Mouse (Mus musculus) ES-Bruce4 (cell line): Measurements from ENCODE around the gene Gas7. TPM values are rescaled to one million over a fixed set of nuclear protein-coding genes. Genes with fewer than 3 reads are reported as not detected.

Experiments used
- H3K27ac ChIP-seq: 2 replicates; pipeline ENCODE4 v1.5.1; 2012; ENCODE audit warnings: low read length, inconsistent platforms; ENCODE audit not compliant: insufficient read depth
- H3K27me3 ChIP-seq: 2 replicates; pipeline ENCODE4 v1.6.1; 2012; ENCODE audit warnings: mild to moderate bottlenecking, low read length, inconsistent platforms; ENCODE audit not compliant: control insufficient read depth, poor library complexity, insufficient read depth, severe bottlenecking
- H3K36me3 ChIP-seq: 2 replicates; pipeline ENCODE4 v1.6.1; 2012; ENCODE audit warnings: inconsistent platforms, mild to moderate bottlenecking, low read length, moderate library complexity; ENCODE audit not compliant: control insufficient read depth, poor library complexity, insufficient read depth, severe bottlenecking
- H3K4me1 ChIP-seq: one replicate; pipeline ENCODE4 v1.8.1; 2011; ENCODE audit warnings: low read length; ENCODE audit not compliant: control insufficient read depth, insufficient read depth
- H3K4me3 ChIP-seq: 2 replicates; pipeline ENCODE4 v1.5.1; 2011; ENCODE audit warnings: low read depth, mild to moderate bottlenecking, low read length
- H3K9ac ChIP-seq: 2 replicates; pipeline ENCODE4 v1.6.1; 2012; ENCODE audit warnings: low read depth, mild to moderate bottlenecking, inconsistent platforms; ENCODE audit not compliant: poor library complexity, severe bottlenecking
- H3K9me3 ChIP-seq: replicated peaks from 2 replicates; pipeline ENCODE4 v1.6.1; 2012; ENCODE audit warnings: mild to moderate bottlenecking, low read length, inconsistent platforms; ENCODE audit not compliant: control insufficient read depth, poor library complexity, insufficient read depth, severe bottlenecking
- CTCF ChIP-seq: IDR thresholded peaks from one replicate; pipeline ENCODE4 v1.8.1; 2011; ENCODE audit warnings: low read depth, low read length
- EP300 ChIP-seq: IDR thresholded peaks from 2 replicates; pipeline ENCODE4 v1.6.1; 2011; ENCODE audit warnings: low read depth, low read length; ENCODE audit not compliant: insufficient read depth
- POLR2A ChIP-seq: IDR thresholded peaks from one replicate; pipeline ENCODE4 v1.8.1; 2011; ENCODE audit warnings: low read length; ENCODE audit not compliant: insufficient read depth
- polyA plus RNA-seq: library from polyadenylated mRNA; stranded (reverse); fragments of >200 nt; gene quantifications from 2 replicates; pipeline ENCODE4 v1.2.4, GENCODE M21; 2011; ENCODE audit warnings: low read depth; ENCODE audit not compliant: missing spikeins, insufficient read depth, insufficient read length

Gene Gas7
- polyA plus RNA-seq, 1 experiment: 2.3 TPM

GRCm38 (mm10) chr11:67546582-67546981, 91.3 kb downstream of the Gas7 start:
- H3K9ac ChIP-seq: no peak overlapping the region
- no peaks in the 10 kb centered on the region for H3K27me3 ChIP-seq
- no peak for TF ChIP-seq POLR2A
- no peak for TF ChIP-seq CTCF
- no peak for TF ChIP-seq EP300
- no peaks in the 10 kb centered on the region for H3K4me1 ChIP-seq
- no peak overlapping the region for H3K4me3 ChIP-seq
- no peak overlapping the region for H3K27ac ChIP-seq
- no peaks in the 10 kb centered on the region for H3K36me3 ChIP-seq
- H3K9me3 ChIP-seq: no peaks in the 10 kb centered on the region

- Histone ChIP-seq H3K27ac (no peak overlapping the region), H3K9me3 (no peaks in the 10 kb centered on the region), H3K9ac (no peak overlapping the region), H3K36me3 (no peaks in the 10 kb centered on the region), H3K4me3 (no peak overlapping the region), H3K4me1 (no peaks in the 10 kb centered on the region), H3K27me3 (no peaks in the 10 kb centered on the region)
- TF ChIP-seq EP300 (no peak), POLR2A (no peak), CTCF (no peak)
Observed at GRCm38 (mm10) chr11:67549306-67549705, 94.1 kb downstream of the Gas7 start.

- no peaks in the 10 kb centered on the region for H3K4me1 ChIP-seq
- no peaks in the 10 kb centered on the region for H3K36me3 ChIP-seq
- no peak overlapping the region for H3K9ac ChIP-seq
- no peak overlapping the region for H3K27ac ChIP-seq
- H3K9me3 ChIP-seq: no peaks in the 10 kb centered on the region
- no peak overlapping the region for H3K4me3 ChIP-seq
- TF ChIP-seq CTCF (no peak), EP300 (no peak), POLR2A (no peak)
- no peaks in the 10 kb centered on the region for H3K27me3 ChIP-seq
Observed at GRCm38 (mm10) chr11:67549762-67550488, 94.7 kb downstream of the Gas7 start.

- no peaks in the 10 kb centered on the region for H3K27me3 ChIP-seq
- H3K36me3 ChIP-seq: no peaks in the 10 kb centered on the region
- no peaks in the 10 kb centered on the region for H3K9me3 ChIP-seq
- TF ChIP-seq POLR2A (no peak), CTCF (no peak), EP300 (no peak)
- H3K4me3 ChIP-seq: no peak overlapping the region
- H3K9ac ChIP-seq: no peak overlapping the region
- no peaks in the 10 kb centered on the region for H3K4me1 ChIP-seq
- H3K27ac ChIP-seq: no peak overlapping the region
Observed at GRCm38 (mm10) chr11:67552400-67552799, 97.2 kb downstream of the Gas7 start.

GRCm38 (mm10) chr11:67554276-67554675, 99.0 kb downstream of the Gas7 start:
- H3K27me3 ChIP-seq: no peaks in the 10 kb centered on the region
- H3K27ac ChIP-seq: no peak overlapping the region
- H3K36me3 ChIP-seq: no peaks in the 10 kb centered on the region
- no peaks in the 10 kb centered on the region for H3K4me1 ChIP-seq
- H3K9me3 ChIP-seq: no peaks in the 10 kb centered on the region
- TF ChIP-seq POLR2A: no peak
- TF ChIP-seq CTCF: no peak
- no peak for TF ChIP-seq EP300
- H3K9ac ChIP-seq: no peak overlapping the region
- no peak overlapping the region for H3K4me3 ChIP-seq

- TF ChIP-seq POLR2A (no peak), CTCF (no peak), EP300 (no peak)
- Histone ChIP-seq H3K36me3 (no peaks in the 10 kb centered on the region), H3K4me3 (no peak overlapping the region), H3K27ac (no peak overlapping the region), H3K9ac (no peak overlapping the region), H3K9me3 (no peaks in the 10 kb centered on the region), H3K4me1 (no peaks in the 10 kb centered on the region), H3K27me3 (no peaks in the 10 kb centered on the region)
Observed at GRCm38 (mm10) chr11:67556360-67556759, 101.1 kb downstream of the Gas7 start.
